Mouse (Mus musculus): ENCODE data around the gene Maob. TPM values are rescaled to one million over a fixed set of nuclear protein-coding genes. Genes with fewer than 3 reads are reported as not detected.

Maob gene
- total RNA-seq (2021): 10 to 100 TPM; 11.1 to 14.1 TPM
- long read RNA-seq, experiment 1, transcript Maob-201 (15 exons, 2,411 nt): major isoform, 9 of 10 reads
- long read RNA-seq, experiment 1, partial matches to known transcripts: 1 of 10 reads
- long read RNA-seq, experiment 1, other reads (novel, unspliced or antisense): 0 of 10 reads
- long read RNA-seq, experiment 2, transcript Maob-201 (15 exons, 2,411 nt): major isoform, 14 of 15 reads
- long read RNA-seq, experiment 2, partial matches to known transcripts: 1 of 15 reads
- long read RNA-seq, experiment 2, other reads (novel, unspliced or antisense): 0 of 15 reads

GRCm38 (mm10) chrX:16817261-16817769 lies at the start of gene Maob:
Maob (minus strand) TSS chrX:16817366.
- DNase-seq (ENCODE audit: low spot score in 2 of 2): no peak

- no peak for DNase-seq (ENCODE audit: low spot score in 2 of 2)
Observed at GRCm38 (mm10) chrX:16860244-16860643, 43.1 kb upstream of the Maob start.

- no peak for DNase-seq (ENCODE audit: low spot score in 2 of 2)
Observed at GRCm38 (mm10) chrX:16846034-16846433, 28.9 kb upstream of the Maob start.

GRCm38 (mm10) chrX:16841443-16841842 lies 24.3 kb upstream of the Maob start:
- no peak for DNase-seq (ENCODE audit: low spot score in 2 of 2)

- DNase-seq (ENCODE audit: low spot score in 2 of 2): no peak
Observed at GRCm38 (mm10) chrX:16837293-16837692, 20.1 kb upstream of the Maob start.

- DNase-seq (ENCODE audit: low spot score in 2 of 2): no peak
Observed at GRCm38 (mm10) chrX:16836488-16837082, 19.4 kb upstream of the Maob start.

GRCm38 (mm10) chrX:16826028-16826427 lies 8.9 kb upstream of the Maob start:
- DNase-seq (ENCODE audit: low spot score in 2 of 2): no peak

- DNase-seq (ENCODE audit: low spot score in 2 of 2): no peak
Observed at GRCm38 (mm10) chrX:16815965-16816364, 1.2 kb downstream of the Maob start.

- DNase-seq (ENCODE audit: low spot score in 2 of 2): no peak
Observed at GRCm38 (mm10) chrX:16812080-16812479, 5.1 kb downstream of the Maob start.

GRCm38 (mm10) chrX:16767453-16767852 lies 49.7 kb downstream of the Maob start:
- no peak for DNase-seq (ENCODE audit: low spot score in 2 of 2)

- DNase-seq (ENCODE audit: low spot score in 2 of 2): no peak
Observed at GRCm38 (mm10) chrX:16766156-16766555, 51.0 kb downstream of the Maob start.

GRCm38 (mm10) chrX:16761430-16761829 lies 55.7 kb downstream of the Maob start:
- no peak for DNase-seq (ENCODE audit: low spot score in 2 of 2)

GRCm38 (mm10) chrX:16754761-16755160 lies 62.4 kb downstream of the Maob start:
- no peak for DNase-seq (ENCODE audit: low spot score in 2 of 2)

- no peak for DNase-seq (ENCODE audit: low spot score in 2 of 2)
Observed at GRCm38 (mm10) chrX:16748932-16749331, 68.2 kb downstream of the Maob start.

- no peak for DNase-seq (ENCODE audit: low spot score in 2 of 2)
Observed at GRCm38 (mm10) chrX:16714033-16714432, 103.1 kb downstream of the Maob start.

- DNase-seq (ENCODE audit: low spot score in 2 of 2): no peak
Observed at GRCm38 (mm10) chrX:16706094-16706493, 111.1 kb downstream of the Maob start.

Other genes with a start within 250 kb of the Maob start
- gene Maoa, start 197.7 kb downstream of the Maob start, total RNA-seq (2021): 10 to 100 TPM; 31.0 to 44.4 TPM
- under 1 TPM; 0.50 to 0.56 TPM for gene Ndp, start 94.4 kb upstream of the Maob start, total RNA-seq (2021)

All from adrenal gland, postnatal 4 days (tissue).